Mouse (Mus musculus) forebrain, embryonic 12.5 days (tissue): ENCODE data around the gene Smcp. TPM values are rescaled to one million over a fixed set of nuclear protein-coding genes. Genes with fewer than 3 reads are reported as not detected.

Experiments
- ATAC-seq: fragments of 200-750 bp; cut with Nextera tagmentation; 2 replicates; pipeline ENCODE4 v1.8.0; 2017; ENCODE audit warnings: moderate TSS enrichment; ENCODE audit not compliant: low FRiP score
- H3K27ac ChIP-seq: fragments of 300-500 bp; sonication (generic); 2 replicates; pipeline ENCODE4 v1.5.1; 2016; ENCODE audit warnings: mild to moderate bottlenecking
- H3K27me3 ChIP-seq: fragments of 300-500 bp; sonication (generic); 2 replicates; pipeline ENCODE4 v1.6.1; 2016; ENCODE audit warnings: mild to moderate bottlenecking
- H3K36me3 ChIP-seq: fragments of 300-500 bp; sonication (generic); replicated peaks from 2 replicates; pipeline ENCODE4 v1.6.1; 2016; ENCODE audit warnings: mild to moderate bottlenecking
- H3K4me1 ChIP-seq: fragments of 300-500 bp; sonication (generic); 2 replicates; pipeline ENCODE4 v1.6.1; 2016
- H3K4me2 ChIP-seq: fragments of 300-500 bp; sonication (generic); 2 replicates; pipeline ENCODE4 v1.6.1; 2016; ENCODE audit warnings: mild to moderate bottlenecking, moderate library complexity
- H3K4me3 ChIP-seq: fragments of 300-500 bp; sonication (generic); replicated peaks from 2 replicates; pipeline ENCODE4 v1.5.1; 2016; ENCODE audit warnings: mild to moderate bottlenecking
- H3K9ac ChIP-seq: fragments of 300-500 bp; sonication (generic); 2 replicates; pipeline ENCODE4 v1.6.1; 2016; ENCODE audit warnings: mild to moderate bottlenecking
- H3K9me3 ChIP-seq: fragments of 300-500 bp; sonication (generic); 2 replicates; pipeline ENCODE4 v1.6.1; 2016
- WGBS: fragments of 180-500 bp; shearing (Covaris S2); methylation state at CpG from one replicate; pipeline ENCODE4 v1.1.7; 2016; 5-methylcytosine and 5-hydroxymethylcytosine counted together
- polyA plus RNA-seq: library from polyadenylated mRNA; unstranded; fragments of >200 nt; fragmentation: Nextera tagmentation; extraction: Ambion mirVana; gene quantifications from 2 replicates; pipeline ENCODE4 v1.2.1, GENCODE M21; 2016

Smcp gene
- not detected in 2 replicates for polyA plus RNA-seq

DNA sequence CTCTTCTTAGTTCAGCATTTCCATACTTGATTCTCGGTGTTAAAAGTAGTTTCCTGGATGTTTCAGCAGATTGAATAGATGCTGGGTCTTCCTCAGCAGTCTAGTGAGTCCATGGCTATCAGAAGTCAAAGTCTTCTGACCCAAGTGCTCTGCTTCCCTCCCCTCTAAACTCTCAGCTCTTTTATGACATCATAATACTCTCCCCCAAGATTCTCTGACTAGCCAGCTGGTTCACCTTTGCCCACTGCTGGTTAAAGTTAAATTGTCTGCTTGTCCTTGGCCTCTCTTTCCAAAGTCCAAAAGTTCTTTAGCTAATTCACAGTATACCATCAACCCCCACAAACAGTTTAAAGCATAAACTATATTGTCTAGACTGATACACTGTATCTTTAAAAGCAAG, at the start of gene Smcp:
TSS of gene Smcp (minus strand) at position 140 of the 400 bp plus-strand sequence.
- no peak within 1 kb of the TSS for H3K4me3 ChIP-seq
- no peak within 1 kb of the TSS for H3K4me2 ChIP-seq
- H3K36me3 ChIP-seq: no peaks in the 10 kb centered on the region
- no peaks in the 10 kb centered on the region for H3K9me3 ChIP-seq
- ATAC-seq: no peak
- H3K27ac ChIP-seq: no peak within 1 kb of the TSS
- no peaks in the 10 kb centered on the region for H3K4me1 ChIP-seq
- WGBS: 81% methylated on average over 1 of the region's 1 CpGs
- H3K27me3 ChIP-seq: no peaks in the 10 kb centered on the region
- H3K9ac ChIP-seq: no peak within 1 kb of the TSS

- Histone ChIP-seq H3K27ac (no peak overlapping the region), H3K27me3 (no peaks in the 10 kb centered on the region), H3K4me1 (no peaks in the 10 kb centered on the region), H3K4me3 (no peak overlapping the region), H3K4me2 (no peak overlapping the region), H3K9me3 (no peaks in the 10 kb centered on the region), H3K36me3 (no peaks in the 10 kb centered on the region), H3K9ac (no peak overlapping the region)
- no peak for ATAC-seq
- WGBS: 68% methylated on average over 3 of the region's 3 CpGs
Observed at GRCm38 (mm10) chr3:92638653-92638991, 49.8 kb upstream of the Smcp start.

GRCm38 (mm10) chr3:92637745-92638652, 49.2 kb upstream of the Smcp start:
- Histone ChIP-seq H3K9ac (no peak overlapping the region), H3K4me1 (no peaks in the 10 kb centered on the region), H3K36me3 (no peaks in the 10 kb centered on the region), H3K9me3 (no peaks in the 10 kb centered on the region), H3K27ac (no peak overlapping the region), H3K4me3 (no peak overlapping the region), H3K4me2 (no peak overlapping the region), H3K27me3 (no peaks in the 10 kb centered on the region)
- 20% methylated on average over 1 of the region's 1 CpGs for WGBS
- peak; percentile 86; the same call in 1 of the 2 replicates for ATAC-seq

DNA sequence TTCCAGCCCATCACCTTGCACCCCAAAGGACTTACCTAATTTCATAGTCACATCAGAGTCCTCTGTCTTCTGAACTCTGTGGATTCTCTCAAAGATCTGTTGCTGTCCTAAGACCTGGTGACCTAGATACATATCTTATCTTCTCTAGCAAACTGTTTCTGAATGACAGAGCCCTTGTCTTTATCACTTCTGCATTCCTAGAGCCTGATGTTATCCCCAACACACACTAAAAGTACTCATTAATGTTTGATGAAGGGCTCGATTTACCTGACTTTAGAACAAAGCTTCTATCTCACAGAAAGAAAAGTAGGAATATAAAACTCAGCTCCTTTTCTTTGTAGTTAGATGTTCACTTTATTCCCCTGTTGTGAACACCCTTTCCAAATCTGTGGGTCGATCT, 32.8 kb upstream of the Smcp start, which contains the start of gene Lce6a:
TSS of gene Lce6a (minus strand) at position 101 of the 400 bp plus-strand sequence.
- H3K4me3 ChIP-seq: no peak within 1 kb of the TSS
- H3K27me3 ChIP-seq: no peaks in the 10 kb centered on the region
- H3K27ac ChIP-seq: no peak within 1 kb of the TSS
- H3K9ac ChIP-seq: no peak within 1 kb of the TSS
- 86% methylated on average over 2 of the region's 2 CpGs for WGBS
- H3K4me2 ChIP-seq: no peak within 1 kb of the TSS
- H3K9me3 ChIP-seq: no peaks in the 10 kb centered on the region
- H3K4me1 ChIP-seq: no peaks in the 10 kb centered on the region
- no peaks in the 10 kb centered on the region for H3K36me3 ChIP-seq
- ATAC-seq: no peak

DNA sequence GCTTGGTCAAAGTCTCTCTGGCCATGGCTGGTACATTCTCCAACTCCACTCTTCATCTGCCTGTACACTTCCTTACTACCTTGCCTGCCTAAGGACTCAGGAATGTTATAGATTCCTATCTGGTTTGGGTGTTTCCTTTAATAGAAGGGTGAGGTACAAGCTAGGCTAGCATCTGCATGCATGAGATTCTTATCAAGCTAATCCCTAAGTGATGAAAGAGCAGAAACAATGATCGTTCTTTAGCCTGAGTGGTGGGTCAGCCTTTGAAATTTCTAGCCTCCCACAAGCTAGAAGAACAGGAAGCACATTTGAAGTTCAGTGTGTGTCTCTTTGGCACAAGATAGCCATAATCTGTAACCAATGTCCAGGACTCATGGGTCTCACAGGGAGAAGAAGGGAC, 21.0 kb upstream of the Smcp start:
- Histone ChIP-seq H3K36me3 (no peaks in the 10 kb centered on the region), H3K4me2 (no peak overlapping the region), H3K4me1 (no peaks in the 10 kb centered on the region), H3K9ac (no peak overlapping the region), H3K4me3 (no peak overlapping the region), H3K27ac (no peak overlapping the region), H3K9me3 (no peaks in the 10 kb centered on the region), H3K27me3 (no peaks in the 10 kb centered on the region)
- ATAC-seq: no peak
- WGBS: 72% methylated on average over 1 of the region's 1 CpGs

GRCm38 (mm10) chr3:92607392-92607791, 18.6 kb upstream of the Smcp start, which contains the start of gene 2210017I01Rik:
Gene 2210017I01Rik (minus strand): TSS chr3:92607492.
- H3K27ac ChIP-seq: no peak within 1 kb of the TSS
- no peaks in the 10 kb centered on the region for H3K36me3 ChIP-seq
- H3K9ac ChIP-seq: no peak within 1 kb of the TSS
- H3K4me2 ChIP-seq: no peak within 1 kb of the TSS
- no peak within 1 kb of the TSS for H3K4me3 ChIP-seq
- no peaks in the 10 kb centered on the region for H3K9me3 ChIP-seq
- no peak for ATAC-seq
- H3K4me1 ChIP-seq: no peaks in the 10 kb centered on the region
- H3K27me3 ChIP-seq: no peaks in the 10 kb centered on the region

DNA sequence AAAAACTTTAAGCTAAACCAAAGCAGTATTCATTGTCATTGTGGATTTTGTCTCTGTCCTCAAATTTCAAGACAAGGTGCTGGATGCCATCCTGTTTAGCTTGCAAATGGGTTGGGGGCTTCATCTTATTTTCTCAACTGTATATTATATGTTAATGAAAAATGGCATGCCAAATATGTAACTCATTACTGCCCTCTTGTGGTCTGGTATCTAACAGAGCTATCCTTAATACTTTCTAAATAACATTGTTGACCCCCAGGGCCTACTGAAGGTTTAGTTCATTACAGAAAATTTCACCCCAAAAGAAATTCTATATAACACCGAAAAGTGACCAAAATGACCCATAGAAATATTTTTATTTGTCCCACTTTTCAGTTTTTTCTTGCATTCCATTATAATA, 13.4 kb upstream of the Smcp start:
- no peak for ATAC-seq
- no peaks in the 10 kb centered on the region for H3K4me1 ChIP-seq
- H3K27me3 ChIP-seq: no peaks in the 10 kb centered on the region
- H3K9ac ChIP-seq: no peak overlapping the region
- no peak overlapping the region for H3K4me2 ChIP-seq
- no peak overlapping the region for H3K27ac ChIP-seq
- H3K9me3 ChIP-seq: peaks cover 5% of the 10 kb centered on the region; the same call in 1 of the 2 replicates
- 59% methylated on average over 1 of the region's 1 CpGs for WGBS
- H3K36me3 ChIP-seq: no peaks in the 10 kb centered on the region
- H3K4me3 ChIP-seq: no peak overlapping the region

GRCm38 (mm10) chr3:92600456-92600855, 11.7 kb upstream of the Smcp start:
- no peak for ATAC-seq
- no peak overlapping the region for H3K4me3 ChIP-seq
- no peak overlapping the region for H3K4me2 ChIP-seq
- H3K27me3 ChIP-seq: no peaks in the 10 kb centered on the region
- H3K4me1 ChIP-seq: no peaks in the 10 kb centered on the region
- no peaks in the 10 kb centered on the region for H3K36me3 ChIP-seq
- 72% methylated on average over 1 of the region's 1 CpGs for WGBS
- no peak overlapping the region for H3K27ac ChIP-seq
- peaks cover 5% of the 10 kb centered on the region; the same call in 1 of the 2 replicates for H3K9me3 ChIP-seq
- no peak overlapping the region for H3K9ac ChIP-seq

GRCm38 (mm10) chr3:92599973-92600372, 11.2 kb upstream of the Smcp start:
- Histone ChIP-seq H3K36me3 (no peaks in the 10 kb centered on the region), H3K27ac (no peak overlapping the region), H3K4me2 (no peak overlapping the region), H3K4me1 (no peaks in the 10 kb centered on the region), H3K27me3 (no peaks in the 10 kb centered on the region), H3K4me3 (no peak overlapping the region), H3K9ac (no peak overlapping the region), H3K9me3 (peaks cover 5% of the 10 kb centered on the region; the same call in 1 of the 2 replicates)
- no peak for ATAC-seq

DNA sequence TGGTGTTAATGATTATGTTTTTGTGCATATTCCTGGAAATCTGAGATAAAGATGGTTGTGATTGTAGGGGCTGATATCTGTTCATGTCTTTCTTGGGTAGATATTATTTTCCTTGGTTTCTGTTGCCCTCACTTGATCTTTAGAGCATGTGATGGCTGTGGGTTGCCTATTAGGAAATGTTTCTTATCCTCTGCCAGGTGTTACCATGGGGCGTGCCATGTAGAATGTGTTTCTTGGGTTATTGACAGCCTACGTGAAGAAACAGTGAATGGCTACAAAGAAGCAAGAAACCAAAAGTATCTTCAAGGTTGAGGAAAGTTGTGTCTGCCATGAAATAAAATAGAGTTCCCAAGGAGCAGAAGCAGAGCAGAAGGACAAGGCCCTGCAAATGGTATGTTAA, 9.6 kb upstream of the Smcp start:
- Histone ChIP-seq H3K9ac (no peak overlapping the region), H3K4me3 (no peak overlapping the region), H3K4me2 (no peak overlapping the region), H3K9me3 (peaks cover 5% of the 10 kb centered on the region; the same call in 1 of the 2 replicates), H3K36me3 (no peaks in the 10 kb centered on the region), H3K27ac (no peak overlapping the region), H3K4me1 (no peaks in the 10 kb centered on the region), H3K27me3 (no peaks in the 10 kb centered on the region)
- ATAC-seq: no peak
- 87% methylated on average over 2 of the region's 2 CpGs for WGBS

DNA sequence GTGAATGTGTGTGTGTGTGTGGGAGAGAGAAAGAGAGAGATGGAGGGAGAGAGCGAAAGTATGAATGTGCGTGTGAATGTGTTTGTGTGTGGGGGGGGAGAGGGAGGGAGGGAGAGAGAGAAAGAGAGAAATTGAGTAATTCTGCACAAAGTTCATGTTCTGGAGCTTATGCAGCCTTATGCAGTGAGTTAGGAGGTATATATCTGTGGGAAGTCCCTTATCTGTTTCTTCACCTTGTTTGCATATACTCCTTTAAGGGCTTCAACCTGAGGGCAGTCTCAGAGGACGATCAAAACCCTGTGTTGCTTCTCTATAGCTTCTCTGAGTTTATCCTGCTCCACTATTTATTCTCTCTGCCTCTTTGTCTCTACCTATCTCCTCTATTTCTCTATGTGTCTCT, 1.6 kb downstream of the Smcp start:
- no peak for ATAC-seq
- Histone ChIP-seq H3K27me3 (no peaks in the 10 kb centered on the region), H3K4me2 (no peak overlapping the region), H3K9me3 (no peaks in the 10 kb centered on the region), H3K36me3 (no peaks in the 10 kb centered on the region), H3K27ac (no peak overlapping the region), H3K4me1 (no peaks in the 10 kb centered on the region), H3K4me3 (no peak overlapping the region), H3K9ac (no peak overlapping the region)
- WGBS: 92% methylated on average over 3 of the region's 3 CpGs

DNA sequence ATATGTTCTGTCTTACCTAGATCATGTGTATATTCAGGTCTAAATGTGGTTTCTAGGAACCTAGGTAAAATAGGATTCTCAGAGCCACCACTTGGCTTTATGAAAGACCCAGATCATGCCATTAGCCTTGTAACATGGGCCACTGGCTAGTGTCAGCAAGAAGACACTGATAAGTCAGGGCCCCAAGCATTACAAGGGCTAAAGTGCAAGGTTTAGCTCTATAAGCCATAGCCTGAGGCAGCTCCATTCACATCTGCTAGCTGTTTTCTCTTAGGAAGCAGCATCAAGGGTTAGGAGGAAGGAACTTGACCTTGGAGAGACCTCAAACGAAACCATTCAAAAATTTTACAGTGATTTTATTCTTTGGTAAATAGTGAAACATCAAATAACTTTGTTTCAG, 3.7 kb downstream of the Smcp start:
- Histone ChIP-seq H3K9ac (no peak overlapping the region), H3K4me2 (no peak overlapping the region), H3K4me3 (no peak overlapping the region), H3K9me3 (no peaks in the 10 kb centered on the region), H3K4me1 (no peaks in the 10 kb centered on the region), H3K27ac (no peak overlapping the region), H3K36me3 (no peaks in the 10 kb centered on the region), H3K27me3 (no peaks in the 10 kb centered on the region)
- 77% methylated on average over 1 of the region's 1 CpGs for WGBS
- ATAC-seq: no peak
